Mouse (Mus musculus): ENCODE results near the gene Spic. TPM values are rescaled to one million over a fixed set of nuclear protein-coding genes. Genes with fewer than 3 reads are reported as not detected.
"Not testable (repeated sequence)": the region's sequence is repeated elsewhere in the genome, so short reads cannot be mapped to it uniquely, and the experiment has no call there.

Spic gene
- polyA plus RNA-seq, 1 experiment from 2014 or later, result 2.1 TPM

DNA sequence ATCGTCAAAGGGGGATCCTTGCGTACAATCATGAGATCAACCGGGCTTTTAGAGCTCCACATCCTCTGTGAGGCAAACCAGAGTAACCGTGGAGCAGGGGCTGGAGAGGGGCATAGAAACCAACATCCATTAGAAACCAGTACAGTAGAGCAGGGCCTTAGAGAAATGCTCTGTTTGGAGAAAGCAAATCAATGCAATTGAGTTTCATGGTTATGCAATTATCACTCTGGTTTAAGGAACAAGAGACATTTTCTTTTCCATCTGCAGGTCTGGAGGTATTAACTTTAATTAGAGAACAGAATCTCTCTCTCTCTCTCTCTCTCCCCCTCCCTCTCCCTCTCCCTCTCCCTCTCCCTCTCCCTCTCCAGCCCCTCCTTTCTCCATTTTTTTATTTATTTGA lies 29.9 kb upstream of the Spic start:
- Histone ChIP-seq H3K4me3 (replicated peaks) (no peak overlapping the region), H3K36me3 (no peaks in the 10 kb centered on the region), H3K9me3 (no peaks in the 10 kb centered on the region), H3K27ac (no peak overlapping the region), H3K27me3 (replicated peaks) (no peaks in the 10 kb centered on the region), H3K4me1 (no peaks in the 10 kb centered on the region), H3K9ac (no peak overlapping the region), H3K4me2 (no peak overlapping the region)
- WGBS, result 77% methylated on average over 4 of the region's 4 CpGs
- no peak for ATAC-seq (ENCODE audit: insufficient read depth, low FRiP score, low read depth)

DNA sequence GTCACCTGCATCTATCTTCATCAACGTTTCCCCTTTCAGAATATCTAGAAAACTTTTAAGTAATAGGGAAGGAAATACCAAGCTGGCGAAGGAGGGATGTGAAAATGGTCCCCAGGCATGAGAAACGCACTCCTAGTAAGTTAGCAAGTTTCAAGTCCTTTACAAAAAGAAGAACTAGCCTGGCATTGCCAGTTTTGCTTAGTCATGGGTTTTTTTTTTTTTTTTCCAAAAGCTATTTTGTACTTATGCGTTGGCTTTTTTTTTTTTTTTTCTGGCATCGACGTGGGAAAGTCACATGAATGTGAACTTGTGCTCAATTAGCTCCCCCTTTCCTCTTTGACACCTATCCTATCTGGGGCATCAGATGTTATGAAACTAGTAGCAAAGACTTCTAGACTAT lies 27.5 kb upstream of the Spic start:
- Histone ChIP-seq H3K36me3 (no peaks in the 10 kb centered on the region), H3K4me3 (replicated peaks) (no peak overlapping the region), H3K27me3 (replicated peaks) (no peaks in the 10 kb centered on the region), H3K4me2 (no peak overlapping the region), H3K4me1 (no peaks in the 10 kb centered on the region), H3K9ac (no peak overlapping the region), H3K9me3 (no peaks in the 10 kb centered on the region), H3K27ac (no peak overlapping the region)
- no peak for ATAC-seq (ENCODE audit: insufficient read depth, low FRiP score, low read depth)
- WGBS, result 82% methylated on average over 6 of the region's 6 CpGs

DNA sequence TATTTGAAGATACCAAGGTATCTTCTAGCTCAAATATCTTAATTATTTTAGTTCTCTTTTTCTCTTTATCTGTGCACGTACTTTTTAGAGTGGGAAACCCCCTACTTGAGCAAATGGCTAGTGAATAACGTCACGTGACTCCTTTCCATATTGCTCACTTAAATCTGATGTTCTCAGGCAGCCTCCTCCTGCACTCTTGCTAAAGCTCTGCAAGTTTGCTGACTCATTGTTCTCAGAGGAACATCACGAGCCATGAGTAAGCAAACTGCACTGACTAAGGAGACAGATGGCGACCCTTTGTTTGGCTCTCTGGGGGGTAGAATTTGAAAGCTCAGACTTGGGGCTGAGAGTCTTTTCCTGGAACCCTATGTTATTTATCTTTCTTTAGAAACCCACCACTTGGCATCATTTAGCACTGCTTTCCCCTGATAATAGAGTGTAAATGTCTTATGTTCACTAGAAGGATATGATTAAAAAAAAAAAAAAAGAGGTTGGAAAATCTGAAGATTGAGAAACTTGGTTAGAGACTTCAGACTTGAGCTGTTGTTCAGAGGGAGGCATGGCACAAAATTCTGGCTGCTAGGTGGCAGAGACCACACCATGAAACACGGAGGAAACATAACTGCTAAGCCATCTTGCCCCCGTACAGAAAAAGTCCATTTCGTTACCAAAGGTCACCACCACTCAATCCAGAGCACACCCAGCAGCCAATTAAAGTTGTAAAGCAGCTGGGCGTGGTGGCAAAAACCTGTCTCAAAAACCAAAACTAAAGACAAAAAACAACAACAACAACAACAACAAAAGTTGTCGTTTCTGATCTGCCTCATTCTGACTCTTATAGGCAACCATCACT lies 24.1 kb upstream of the Spic start:
- H3K9ac ChIP-seq, result no peak overlapping the region
- no peak for ATAC-seq (ENCODE audit: insufficient read depth, low FRiP score, low read depth)
- no peak overlapping the region for H3K4me3 ChIP-seq (replicated peaks)
- no peak overlapping the region for H3K27ac ChIP-seq
- no peak overlapping the region for H3K4me2 ChIP-seq
- H3K9me3 ChIP-seq, result no peaks in the 10 kb centered on the region
- no peaks in the 10 kb centered on the region for H3K27me3 ChIP-seq (replicated peaks)
- WGBS, result 53% methylated on average over 10 of the region's 10 CpGs
- H3K36me3 ChIP-seq, result no peaks in the 10 kb centered on the region
- H3K4me1 ChIP-seq, result no peaks in the 10 kb centered on the region

DNA sequence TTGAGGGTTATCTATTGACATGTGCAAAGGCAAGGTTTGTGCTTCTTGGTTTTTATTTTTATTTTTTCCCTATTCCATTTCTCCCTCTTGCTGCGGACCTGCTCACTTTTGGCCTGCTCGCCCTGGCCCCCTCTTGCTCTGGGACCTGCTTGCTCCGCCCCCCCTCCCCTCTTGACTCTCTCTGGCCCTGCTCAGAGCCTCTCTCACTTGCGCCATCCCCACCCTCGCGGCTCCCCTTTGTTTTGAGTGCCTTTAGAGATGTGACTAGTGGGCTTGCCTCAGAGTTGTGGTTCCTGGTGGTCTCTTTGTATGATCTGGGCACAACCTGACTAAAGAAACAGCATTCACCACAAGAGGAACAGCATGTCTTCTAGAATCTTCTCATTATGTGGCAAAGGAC lies 16.1 kb upstream of the Spic start:
- 72% methylated on average over 6 of the region's 6 CpGs for WGBS

DNA sequence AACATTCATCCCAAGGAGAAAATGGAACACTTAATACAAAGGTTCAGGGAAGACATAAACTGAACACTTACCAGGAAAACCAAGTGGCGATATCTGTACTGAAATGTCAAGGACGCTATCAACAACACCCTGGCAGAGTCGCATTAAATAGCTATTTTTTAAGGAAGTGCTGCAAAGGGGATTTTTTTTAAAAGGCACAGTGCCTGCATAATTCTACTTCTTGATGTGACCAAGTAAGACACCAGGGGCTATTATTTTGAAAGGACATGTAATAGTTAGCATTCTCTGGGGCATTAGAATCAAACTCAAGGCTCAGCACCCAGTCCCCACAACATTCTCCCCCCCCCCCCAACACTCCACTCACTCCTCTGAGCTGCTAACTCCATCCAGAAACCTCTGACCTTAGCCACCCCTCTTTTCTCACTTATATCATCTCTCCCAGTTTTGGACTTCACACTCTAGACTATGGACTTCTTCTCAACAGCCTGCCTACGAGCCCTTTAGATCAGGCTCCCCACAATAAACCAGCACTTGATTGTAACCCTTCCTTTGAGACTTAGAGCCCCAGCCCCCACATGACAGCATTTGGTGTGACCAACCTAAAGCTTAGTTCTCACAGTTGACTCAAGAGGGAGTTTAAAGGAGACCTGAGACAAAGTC lies 1.8 kb downstream of the Spic start:
- ATAC-seq (ENCODE audit: insufficient read depth, low FRiP score, low read depth), result no peak

More for the DNA sequence above, 16.1 kb upstream of the Spic start:
- H3K4me1 ChIP-seq, result no peaks in the 10 kb centered on the region
- H3K27me3 ChIP-seq (replicated peaks), result no peaks in the 10 kb centered on the region
- no peak overlapping the region for H3K27ac ChIP-seq
- no peak for ATAC-seq (ENCODE audit: insufficient read depth, low FRiP score, low read depth)
- H3K9me3 ChIP-seq, result no peaks in the 10 kb centered on the region
- H3K9ac ChIP-seq, result no peak overlapping the region
- no peaks in the 10 kb centered on the region for H3K36me3 ChIP-seq
- no peak overlapping the region for H3K4me2 ChIP-seq
- H3K4me3 ChIP-seq (replicated peaks), result no peak overlapping the region

DNA sequence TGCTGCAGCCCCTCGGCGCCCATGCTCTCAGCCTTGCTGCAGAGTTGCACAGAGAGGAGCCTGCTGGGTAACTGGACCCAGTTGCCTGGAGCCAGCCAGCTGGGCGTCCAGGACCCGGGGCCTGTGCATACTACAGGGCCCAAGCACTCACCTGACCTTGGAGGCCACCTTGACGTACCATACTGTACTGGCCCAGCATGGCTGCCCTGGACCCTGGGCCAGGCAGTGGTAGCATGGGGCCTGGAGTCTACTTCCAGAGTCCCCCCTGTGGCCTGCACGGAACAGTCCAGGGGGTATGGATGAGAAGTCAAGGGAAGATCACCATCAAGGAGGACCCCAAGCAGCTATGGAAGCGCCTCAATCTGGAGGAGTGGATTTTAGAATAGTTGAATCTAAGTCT lies 12.0 kb downstream of the Spic start:
- no peaks in the 10 kb centered on the region for H3K9me3 ChIP-seq
- no peak overlapping the region for H3K4me3 ChIP-seq (replicated peaks)
- no peaks in the 10 kb centered on the region for H3K36me3 ChIP-seq
- ATAC-seq (ENCODE audit: insufficient read depth, low FRiP score, low read depth), result no peak
- H3K4me2 ChIP-seq, result no peak overlapping the region
- H3K27me3 ChIP-seq (replicated peaks), result no peaks in the 10 kb centered on the region
- WGBS, result 88% methylated on average over 7 of the region's 7 CpGs
- no peak overlapping the region for H3K27ac ChIP-seq
- H3K9ac ChIP-seq, result no peak overlapping the region
- no peaks in the 10 kb centered on the region for H3K4me1 ChIP-seq

More for the DNA sequence above, 1.8 kb downstream of the Spic start:
- Histone ChIP-seq H3K4me1 (no peaks in the 10 kb centered on the region), H3K4me2 (no peak overlapping the region), H3K36me3 (no peaks in the 10 kb centered on the region), H3K9ac (no peak overlapping the region), H3K9me3 (no peaks in the 10 kb centered on the region), H3K4me3 (replicated peaks) (no peak overlapping the region), H3K27me3 (replicated peaks) (no peaks in the 10 kb centered on the region), H3K27ac (no peak overlapping the region)
- WGBS, result 76% methylated on average over 4 of the region's 4 CpGs

DNA sequence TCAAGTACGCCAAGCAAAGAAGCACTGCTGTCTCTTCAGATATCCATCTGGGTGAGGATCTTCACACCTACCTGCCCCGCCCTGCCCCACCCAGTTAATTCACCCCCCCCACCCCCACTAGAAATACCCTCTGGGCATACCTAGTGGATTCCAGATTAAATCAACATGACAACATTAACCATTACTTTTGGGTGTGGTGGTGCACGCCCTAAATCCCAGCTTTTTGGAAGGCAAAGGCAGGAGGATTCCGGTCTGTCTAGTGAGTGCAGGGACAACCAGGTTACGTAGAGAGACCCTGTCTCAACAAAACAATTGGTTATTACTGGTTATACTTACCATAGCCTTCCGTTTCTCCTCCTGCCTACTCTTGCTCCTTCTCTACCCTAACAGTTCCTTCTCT lies 12.7 kb downstream of the Spic start:
- Histone ChIP-seq H3K36me3 (no peaks in the 10 kb centered on the region), H3K4me1 (no peaks in the 10 kb centered on the region), H3K9me3 (no peaks in the 10 kb centered on the region), H3K27ac (no peak overlapping the region), H3K27me3 (replicated peaks) (no peaks in the 10 kb centered on the region), H3K4me2 (no peak overlapping the region), H3K9ac (no peak overlapping the region), H3K4me3 (replicated peaks) (no peak overlapping the region)
- WGBS, result 86% methylated on average over 6 of the region's 6 CpGs
- no peak for ATAC-seq (ENCODE audit: insufficient read depth, low FRiP score, low read depth)

DNA sequence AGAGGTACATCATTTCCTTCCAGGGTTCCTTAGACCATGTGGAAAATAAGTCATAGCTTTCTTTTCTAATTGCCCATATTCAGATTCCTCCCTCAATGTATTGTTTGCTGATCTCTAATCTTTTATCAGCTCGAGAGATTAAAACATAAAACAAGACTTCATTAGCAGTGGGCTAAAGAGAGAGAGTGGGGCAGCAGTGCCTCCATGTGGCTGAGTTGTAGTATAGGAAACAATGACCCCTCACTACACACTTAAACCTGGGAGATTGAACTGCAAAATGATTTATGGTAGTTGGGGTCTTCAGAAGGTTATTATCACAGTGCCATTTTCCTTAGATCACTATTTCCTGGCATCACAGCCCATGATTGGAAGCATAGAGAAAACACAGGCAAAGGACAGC lies 15.1 kb downstream of the Spic start:
- Histone ChIP-seq H3K36me3 (no peaks in the 10 kb centered on the region), H3K4me1 (no peaks in the 10 kb centered on the region), H3K27me3 (replicated peaks) (no peaks in the 10 kb centered on the region), H3K9ac (no peak overlapping the region), H3K9me3 (no peaks in the 10 kb centered on the region), H3K4me2 (no peak overlapping the region), H3K27ac (no peak overlapping the region), H3K4me3 (replicated peaks) (no peak overlapping the region)
- 32% methylated on average over 1 of the region's 1 CpGs for WGBS
- no peak for ATAC-seq (ENCODE audit: insufficient read depth, low FRiP score, low read depth)

DNA sequence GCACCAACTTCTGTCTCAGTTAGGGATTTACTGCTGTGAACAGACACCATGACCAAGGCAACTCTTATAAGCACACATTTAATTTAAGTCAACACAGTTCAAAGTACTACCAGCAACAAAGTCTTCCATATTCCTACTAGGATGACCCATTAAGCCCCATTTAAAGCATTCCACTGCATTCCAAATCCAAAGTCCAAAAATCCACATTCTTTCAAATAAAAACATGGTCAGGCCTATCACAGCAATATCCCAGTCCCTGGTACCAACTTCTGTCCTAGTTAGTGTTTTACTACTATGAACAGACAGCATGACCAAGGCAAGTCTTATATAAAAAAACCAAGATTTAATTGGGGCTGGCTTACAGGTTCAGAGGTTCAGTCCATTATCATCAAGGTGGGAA lies 21.0 kb downstream of the Spic start:
- not testable (repeated sequence) for H3K27ac ChIP-seq; H3K27me3 ChIP-seq (replicated peaks); H3K4me2 ChIP-seq; H3K9ac ChIP-seq; H3K9me3 ChIP-seq; H3K4me1 ChIP-seq; H3K4me3 ChIP-seq (replicated peaks); ATAC-seq (ENCODE audit: insufficient read depth, low FRiP score, low read depth); H3K36me3 ChIP-seq

DNA sequence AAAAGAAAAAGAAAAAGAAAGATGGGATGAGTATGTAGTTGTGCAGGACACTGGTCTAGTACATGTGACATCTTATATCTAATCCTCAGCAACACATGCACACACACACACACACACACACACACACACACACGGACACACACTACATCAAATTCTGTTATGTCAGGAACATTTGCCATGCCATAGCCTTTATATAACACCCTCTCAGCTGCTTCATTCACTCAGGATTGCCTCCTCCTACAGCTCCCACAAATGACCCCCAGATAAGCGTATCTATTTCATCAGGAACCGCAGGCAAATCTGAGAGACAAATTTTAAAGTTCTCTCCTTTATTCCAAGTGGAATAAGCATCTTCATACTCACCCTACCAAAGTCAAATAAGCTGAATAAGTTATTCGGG lies 25.9 kb downstream of the Spic start:
- WGBS, result 84% methylated on average over 4 of the region's 4 CpGs
- H3K9me3 ChIP-seq, result no peaks in the 10 kb centered on the region
- no peak overlapping the region for H3K4me3 ChIP-seq (replicated peaks)
- H3K36me3 ChIP-seq, result no peaks in the 10 kb centered on the region
- no peaks in the 10 kb centered on the region for H3K27me3 ChIP-seq (replicated peaks)
- H3K4me2 ChIP-seq, result no peak overlapping the region
- H3K9ac ChIP-seq, result no peak overlapping the region
- no peak overlapping the region for H3K27ac ChIP-seq
- no peak for ATAC-seq (ENCODE audit: insufficient read depth, low FRiP score, low read depth)
- no peaks in the 10 kb centered on the region for H3K4me1 ChIP-seq

DNA sequence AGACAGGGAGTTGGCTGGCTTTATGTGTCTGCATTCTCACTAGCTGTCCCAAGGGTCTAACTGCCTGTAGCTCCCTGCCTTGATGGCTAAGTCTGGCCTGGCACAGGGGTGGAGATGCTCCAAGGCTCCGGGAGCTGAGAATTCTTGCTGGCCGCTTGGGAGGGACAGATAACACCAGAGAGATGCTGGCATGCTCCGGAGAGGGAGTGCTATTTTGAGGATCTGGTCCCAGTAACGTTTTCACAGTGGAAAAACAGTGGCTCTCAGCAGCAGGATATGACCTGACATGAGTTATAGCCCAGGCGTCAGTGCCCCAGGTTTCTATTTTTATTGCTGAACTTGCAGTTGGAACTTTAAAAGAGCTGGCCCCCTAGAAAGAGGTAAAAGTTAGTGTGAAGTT lies 39.4 kb downstream of the Spic start:
- no peaks in the 10 kb centered on the region for H3K36me3 ChIP-seq
- no peaks in the 10 kb centered on the region for H3K27me3 ChIP-seq (replicated peaks)
- no peak overlapping the region for H3K27ac ChIP-seq
- no peak overlapping the region for H3K4me3 ChIP-seq (replicated peaks)
- H3K4me2 ChIP-seq, result no peak overlapping the region
- no peak for ATAC-seq (ENCODE audit: insufficient read depth, low FRiP score, low read depth)
- H3K4me1 ChIP-seq, result no peaks in the 10 kb centered on the region
- 47% methylated on average over 5 of the region's 5 CpGs for WGBS
- H3K9me3 ChIP-seq, result no peaks in the 10 kb centered on the region
- no peak overlapping the region for H3K9ac ChIP-seq

DNA sequence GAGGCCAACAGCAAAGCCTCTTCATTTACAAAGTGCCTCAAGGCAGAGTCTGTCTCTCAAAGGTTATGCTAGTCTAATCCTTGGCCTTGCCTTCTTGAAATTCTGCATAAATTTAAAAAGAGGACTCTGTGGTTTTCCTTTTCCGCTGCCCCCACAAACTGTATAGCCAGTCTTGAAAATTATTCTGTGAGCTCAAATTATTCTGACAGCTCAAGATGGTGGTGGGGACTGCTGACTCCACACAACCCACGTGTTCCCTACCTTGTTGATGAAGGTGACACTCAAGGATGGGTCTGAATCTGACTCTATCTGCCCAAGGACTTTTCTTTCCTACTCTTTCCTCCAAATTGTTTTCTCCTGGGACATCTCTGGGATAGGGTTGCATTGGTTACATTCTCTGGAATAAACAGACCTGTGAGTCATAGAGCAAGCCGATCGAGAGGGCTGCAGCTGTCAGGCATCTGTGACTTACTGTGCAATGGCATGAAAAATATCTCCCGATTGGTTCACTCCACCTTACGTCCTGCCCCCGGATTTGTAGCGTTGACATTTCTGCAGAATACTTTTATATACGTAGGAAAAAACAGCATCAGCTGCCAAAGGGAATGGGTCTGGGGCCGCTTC lies 53.4 kb downstream of the Spic start:
- H3K4me1 ChIP-seq, result no peaks in the 10 kb centered on the region
- WGBS, result 42% methylated on average over 10 of the region's 10 CpGs
- H3K4me3 ChIP-seq (replicated peaks), result no peak overlapping the region
- no peaks in the 10 kb centered on the region for H3K27me3 ChIP-seq (replicated peaks)
- no peak overlapping the region for H3K9ac ChIP-seq
- H3K36me3 ChIP-seq, result no peaks in the 10 kb centered on the region
- ATAC-seq (ENCODE audit: insufficient read depth, low FRiP score, low read depth), result no peak
- H3K4me2 ChIP-seq, result no peak overlapping the region
- H3K9me3 ChIP-seq, result no peaks in the 10 kb centered on the region
- H3K27ac ChIP-seq, result no peak overlapping the region
